Mouse (Mus musculus): ENCODE results near the gene Rtn4rl2. TPM values are rescaled to one million over a fixed set of nuclear protein-coding genes. Genes with fewer than 3 reads are reported as not detected.

Gene Rtn4rl2
- total RNA-seq, 4 experiments from 2014 or later = 1.2 to 1.8 (median 1.6) TPM

DNA sequence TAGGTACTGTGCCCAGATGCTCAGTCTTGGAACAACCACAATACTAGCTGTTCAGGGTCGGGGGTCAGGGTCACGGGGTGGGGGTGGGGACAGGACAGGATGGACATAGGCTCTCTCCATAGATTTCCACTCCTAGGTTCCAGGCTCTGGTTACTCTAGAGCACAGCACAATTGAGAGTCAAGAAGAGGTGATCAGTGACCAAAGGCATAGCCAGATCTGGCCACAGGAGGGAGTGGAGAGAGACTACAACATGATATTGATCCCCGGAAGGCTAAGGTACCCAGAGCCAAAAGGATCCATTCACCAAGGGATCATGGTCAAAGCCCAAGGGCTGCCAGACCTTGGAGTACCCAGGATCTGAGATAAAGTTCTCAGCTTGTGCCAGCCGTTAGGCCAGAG, 1.9 kb downstream of the Rtn4rl2 start:
- no peak for DNase-seq

DNA sequence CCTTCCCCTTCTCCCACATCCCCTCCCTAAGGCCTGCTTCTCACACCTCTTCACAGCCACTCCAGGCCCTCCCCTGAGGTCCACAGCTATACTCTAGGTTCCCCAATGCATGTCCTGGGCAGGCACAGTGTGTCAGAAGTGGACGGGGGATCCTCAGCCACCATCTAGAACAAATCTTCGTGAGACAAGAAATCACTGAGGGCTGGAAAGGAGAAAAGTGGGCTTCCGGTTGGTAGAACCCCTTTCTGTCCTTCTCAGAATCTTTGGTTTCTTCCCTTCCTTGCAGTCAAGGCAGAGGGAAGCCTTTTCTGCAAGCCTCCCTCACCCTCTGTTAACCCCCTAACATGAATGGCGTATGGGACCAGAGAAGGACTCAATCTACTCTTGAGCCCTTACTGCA, 2.6 kb downstream of the Rtn4rl2 start:
- no peak for DNase-seq

DNA sequence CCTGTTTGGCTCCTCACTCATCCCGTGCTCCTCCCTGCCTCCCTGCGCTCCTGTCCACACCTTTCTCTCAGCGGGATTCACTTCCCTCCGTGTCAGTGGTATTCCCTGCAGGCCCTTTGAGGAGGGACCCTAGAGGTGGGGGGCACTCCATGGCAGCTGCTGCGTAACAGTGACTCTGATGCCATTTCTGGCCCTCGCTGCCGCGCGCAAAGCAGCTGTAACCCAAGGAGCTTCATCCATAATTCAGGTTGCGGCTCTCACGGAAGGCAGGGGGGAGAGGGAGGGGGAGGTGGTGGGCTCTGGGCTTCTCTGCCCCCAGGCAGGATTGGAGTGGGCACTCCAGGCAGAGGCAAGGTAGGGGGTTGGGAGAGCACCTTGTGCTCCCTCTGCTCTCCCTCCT, 3.0 kb downstream of the Rtn4rl2 start:
- no peak for DNase-seq

DNA sequence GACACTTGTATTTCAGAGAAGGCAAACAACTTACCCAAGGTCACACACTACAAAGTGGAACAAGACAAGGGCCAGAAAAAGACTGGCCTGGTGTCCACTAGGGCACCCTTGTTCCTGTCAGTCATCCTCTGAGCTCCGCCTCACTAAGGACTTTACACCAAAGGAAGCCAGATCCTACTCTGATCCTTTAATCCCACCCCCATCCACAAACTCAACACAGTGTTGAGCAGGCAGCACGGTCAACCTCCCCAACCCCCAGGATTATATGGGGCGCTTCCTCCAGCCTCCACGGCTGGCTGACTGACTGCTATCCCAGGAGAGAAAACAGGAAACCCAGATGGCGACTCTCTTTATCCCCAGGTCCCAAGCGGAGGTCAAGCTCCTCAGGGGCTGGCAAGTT, 3.4 kb downstream of the Rtn4rl2 start:
- no peak for DNase-seq

- no peak for DNase-seq
Measured at GRCm38 (mm10) chr2:84882606-84883005, 3.9 kb downstream of the Rtn4rl2 start.

GRCm38 (mm10) chr2:84880590-84880989, 5.9 kb downstream of the Rtn4rl2 start:
- DNase-seq = no peak

DNA sequence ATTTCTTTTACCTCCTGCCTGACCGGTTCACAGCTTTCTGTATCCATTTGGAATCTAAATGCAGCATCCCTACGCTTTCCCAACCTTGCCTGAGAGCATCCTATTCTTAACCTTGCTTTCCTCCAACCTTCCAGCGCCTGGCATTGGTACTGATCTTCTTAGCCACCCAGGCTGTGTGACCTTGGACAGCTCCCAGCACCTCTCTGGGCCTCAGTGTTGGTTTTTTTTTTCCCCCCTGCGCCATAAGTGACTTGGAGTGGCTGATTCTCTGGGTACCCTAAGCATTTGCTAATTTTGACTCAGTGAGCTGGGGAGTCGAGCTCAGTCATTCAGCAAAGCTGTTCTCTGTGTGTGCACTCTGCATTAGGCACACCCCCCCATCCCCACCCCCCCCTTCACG, 10.7 kb downstream of the Rtn4rl2 start:
- DNase-seq = no peak

GRCm38 (mm10) chr2:84872105-84872716, 14.3 kb downstream of the Rtn4rl2 start:
- no peak for DNase-seq

DNA sequence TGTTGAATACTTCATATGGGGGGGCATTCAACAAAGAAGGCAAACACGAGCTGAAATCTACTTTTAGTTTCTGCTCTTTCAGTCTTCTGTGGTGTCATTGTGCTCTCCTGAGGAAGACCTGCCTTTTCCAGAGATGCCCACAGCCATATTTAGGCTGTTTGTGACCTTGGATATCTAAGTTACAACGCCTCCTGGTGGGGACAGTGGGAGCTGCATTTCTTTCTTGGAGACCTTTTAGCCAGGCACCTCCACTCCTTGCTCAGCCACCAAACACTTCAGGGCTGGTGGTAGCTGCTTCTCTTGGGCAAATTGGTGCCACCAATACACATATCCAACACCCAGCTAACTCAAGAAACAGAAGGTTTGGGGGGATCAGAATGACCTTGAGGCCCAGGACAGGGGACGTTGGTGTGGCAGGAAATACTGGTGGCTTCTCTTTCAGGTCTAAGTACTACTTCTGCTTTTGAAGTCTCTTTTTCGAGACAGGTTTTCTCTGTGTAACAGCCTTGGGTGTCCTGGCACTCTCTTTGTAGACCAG, 15.8 kb downstream of the Rtn4rl2 start:
- no peak for DNase-seq

GRCm38 (mm10) chr2:84868977-84869376, 17.5 kb downstream of the Rtn4rl2 start:
- no peak for DNase-seq

DNA sequence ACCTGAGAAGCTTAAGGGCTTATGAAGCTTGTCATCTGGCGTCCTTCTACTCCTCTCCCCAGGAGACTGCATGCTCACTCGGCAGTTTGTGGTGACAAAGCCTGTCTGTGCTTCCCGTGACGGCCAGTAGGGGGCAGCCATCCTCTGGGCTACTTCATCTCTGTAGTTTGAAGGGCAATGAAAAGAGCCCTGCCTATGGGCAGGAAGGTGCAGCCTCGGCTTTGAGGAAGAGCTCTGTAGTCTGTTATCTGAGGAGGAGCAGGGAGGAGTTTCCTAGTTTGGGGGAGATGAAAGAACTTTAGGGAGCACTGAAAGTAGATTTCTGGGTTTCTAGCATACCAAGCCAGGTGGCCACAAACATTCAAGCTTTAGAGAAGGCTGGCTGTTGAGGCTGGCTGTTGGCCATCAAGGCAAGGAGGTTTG, 18.0 kb downstream of the Rtn4rl2 start:
- DNase-seq = peak; percentile 50

GRCm38 (mm10) chr2:84865616-84866571, 20.6 kb downstream of the Rtn4rl2 start:
- DNase-seq = no peak

GRCm38 (mm10) chr2:84862231-84862630, 24.3 kb downstream of the Rtn4rl2 start:
- DNase-seq = peak; percentile 56

- no peak for DNase-seq
Measured at GRCm38 (mm10) chr2:84861430-84861829, 25.1 kb downstream of the Rtn4rl2 start.

- DNase-seq = no peak
Measured at GRCm38 (mm10) chr2:84859991-84860780, 26.3 kb downstream of the Rtn4rl2 start.

GRCm38 (mm10) chr2:84858551-84858950, 28.0 kb downstream of the Rtn4rl2 start:
- DNase-seq = no peak

DNA sequence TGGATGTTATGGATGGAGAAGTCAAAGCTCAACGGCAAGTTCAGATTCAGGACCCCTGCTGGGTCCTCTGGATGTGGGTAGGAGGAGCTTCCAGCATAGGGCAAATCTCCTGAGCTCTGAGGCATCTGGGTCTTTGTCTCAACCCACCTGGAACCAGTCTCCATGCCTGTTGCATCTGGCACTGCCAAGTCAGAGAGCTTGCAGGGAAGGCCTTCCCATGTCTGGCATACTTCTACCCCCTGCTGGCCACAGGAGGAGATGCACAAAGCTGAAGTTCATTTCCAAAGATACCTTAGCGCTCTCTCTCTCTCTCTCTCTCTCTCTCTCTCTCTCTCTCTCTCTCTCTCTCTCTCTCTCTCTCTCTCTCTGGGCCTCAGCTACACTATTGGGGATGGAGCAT, 30.8 kb downstream of the Rtn4rl2 start:
- no peak for DNase-seq

GRCm38 (mm10) chr2:84851130-84852040, 35.1 kb downstream of the Rtn4rl2 start:
- peak; percentile 58 for DNase-seq

DNA sequence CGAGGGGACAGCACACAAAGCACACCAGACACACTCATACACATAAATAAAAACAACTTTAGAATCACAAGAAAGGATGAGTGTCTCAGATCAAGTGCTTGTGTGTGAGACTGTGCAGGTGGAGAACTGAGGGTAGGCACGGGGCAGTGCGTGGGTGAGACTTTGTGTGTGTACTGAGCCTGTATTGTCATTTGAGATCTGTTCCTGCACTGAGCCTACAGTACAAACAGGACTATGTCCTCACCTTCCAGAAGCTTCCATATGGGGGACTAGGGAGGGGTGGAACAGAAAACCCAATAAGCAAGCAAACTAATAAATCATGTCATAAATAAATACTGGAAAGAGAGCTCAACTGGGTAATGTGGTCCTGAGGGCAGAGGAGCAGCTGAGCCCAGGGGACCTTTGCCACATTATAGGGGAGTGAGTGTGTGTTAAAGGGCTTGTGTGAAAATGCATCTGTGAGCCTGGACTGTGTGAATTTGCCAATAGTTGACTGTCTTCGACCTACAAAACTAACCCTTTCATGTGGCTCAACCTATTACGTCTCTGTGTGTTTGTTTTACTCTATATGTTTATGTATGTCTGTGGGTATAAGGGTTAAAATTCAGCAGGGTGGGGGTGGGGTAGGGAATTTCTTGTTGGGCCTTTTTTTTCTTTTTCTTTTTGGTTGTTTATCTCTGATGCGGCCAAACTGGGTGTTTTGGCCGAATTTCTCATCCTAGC, 35.9 kb downstream of the Rtn4rl2 start:
- no peak for DNase-seq

DNA sequence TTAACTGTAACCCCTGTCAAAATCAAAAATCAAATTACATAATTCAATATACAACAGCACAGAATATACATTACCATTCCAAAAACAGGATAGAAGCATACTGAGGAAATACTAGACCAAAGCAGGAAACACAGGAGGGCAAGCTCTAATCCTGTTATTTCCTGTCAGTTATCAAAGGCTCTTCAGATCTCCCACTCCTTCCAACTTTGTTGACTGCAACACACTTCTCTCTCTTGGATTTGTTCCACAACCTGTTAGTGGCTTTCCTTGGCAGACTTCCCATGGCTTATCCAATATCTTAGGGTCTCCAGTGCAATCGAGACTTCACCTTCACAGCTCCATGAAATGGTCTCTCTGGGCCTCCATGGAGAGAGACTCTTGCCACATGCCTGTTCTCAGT, 41.3 kb downstream of the Rtn4rl2 start:
- no peak for DNase-seq

GRCm38 (mm10) chr2:84843654-84844053, 42.9 kb downstream of the Rtn4rl2 start:
- DNase-seq = no peak

Data from adrenal gland, adult 8-10 months (tissue).